Mouse (Mus musculus) hindlimb bud, embryonic 11.5 days (tissue): ENCODE data around the gene Map3k9.

Source experiments
- DNase-seq: peaks from one replicate; pipeline ENCODE4 v3.0.0-alpha.2; 2012; ENCODE audit warnings: low read depth, low spot score; ENCODE audit errors: extremely low spot score

The Map3k9 gene

GRCm38 (mm10) chr12:81787262-81787661 is 6.3 kb upstream of the Map3k9 start:
- no peak for DNase-seq

GRCm38 (mm10) chr12:81783301-81783700 is 2.3 kb upstream of the Map3k9 start:
- no peak for DNase-seq

GRCm38 (mm10) chr12:81782606-81783005 is 1.6 kb upstream of the Map3k9 start:
- no peak for DNase-seq

- no peak for DNase-seq
These were observed 493 bp downstream of the Map3k9 start for GRCm38 (mm10) chr12:81780271-81781093.

DNA sequence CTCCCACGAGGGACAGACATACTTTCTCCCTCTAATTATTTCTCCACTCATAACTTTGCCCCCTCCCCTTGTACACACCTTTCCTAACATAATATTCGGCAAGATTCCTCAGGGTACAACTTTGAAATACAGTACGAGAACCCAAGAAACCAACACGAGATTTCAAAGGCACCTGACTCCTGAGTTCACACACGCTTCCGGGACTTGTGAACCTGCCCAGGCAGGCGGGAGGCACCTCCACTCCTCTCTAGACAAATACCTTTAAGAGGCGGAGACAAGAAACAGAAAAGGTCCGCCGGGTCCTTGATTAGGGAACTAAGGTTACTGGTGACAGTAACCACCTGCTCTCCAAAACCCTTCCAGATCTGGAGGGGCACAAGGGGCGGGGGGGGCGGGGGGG is 1.1 kb downstream of the Map3k9 start:
- no peak for DNase-seq

- no peak for DNase-seq
These were observed 4.8 kb downstream of the Map3k9 start for GRCm38 (mm10) chr12:81776191-81776590.

DNA sequence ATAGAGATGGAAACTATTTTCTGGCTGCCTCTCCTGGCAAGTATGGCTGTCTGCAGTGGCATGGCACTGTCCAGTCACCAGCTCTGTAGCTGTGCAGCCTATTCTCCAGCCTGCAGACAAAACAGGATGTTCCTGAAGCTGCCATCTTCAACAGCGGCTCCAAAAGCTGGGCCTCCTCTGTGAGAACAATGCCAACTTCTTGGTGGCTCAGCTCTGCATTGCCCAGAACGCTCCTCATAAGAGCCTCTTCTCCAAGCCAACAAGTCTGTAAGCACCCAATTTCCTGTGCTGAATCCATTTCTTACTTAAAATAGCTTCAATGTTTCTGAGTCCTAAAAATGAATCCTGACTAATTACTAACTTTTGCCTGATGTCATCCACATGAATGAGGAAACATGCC is 5.3 kb downstream of the Map3k9 start:
- DNase-seq: no peak

GRCm38 (mm10) chr12:81774186-81774585 is 6.8 kb downstream of the Map3k9 start:
- DNase-seq: no peak

- DNase-seq: no peak
These were observed 11.5 kb downstream of the Map3k9 start for GRCm38 (mm10) chr12:81769458-81769857.

GRCm38 (mm10) chr12:81765386-81765785 is 15.6 kb downstream of the Map3k9 start:
- no peak for DNase-seq

- DNase-seq: no peak
These were observed 16.6 kb downstream of the Map3k9 start for GRCm38 (mm10) chr12:81764370-81764769.

- DNase-seq: no peak
These were observed 26.3 kb downstream of the Map3k9 start for GRCm38 (mm10) chr12:81754651-81755050.

GRCm38 (mm10) chr12:81751116-81751515 is 29.9 kb downstream of the Map3k9 start:
- DNase-seq: no peak

GRCm38 (mm10) chr12:81748918-81749317 is 32.1 kb downstream of the Map3k9 start:
- no peak for DNase-seq

DNA sequence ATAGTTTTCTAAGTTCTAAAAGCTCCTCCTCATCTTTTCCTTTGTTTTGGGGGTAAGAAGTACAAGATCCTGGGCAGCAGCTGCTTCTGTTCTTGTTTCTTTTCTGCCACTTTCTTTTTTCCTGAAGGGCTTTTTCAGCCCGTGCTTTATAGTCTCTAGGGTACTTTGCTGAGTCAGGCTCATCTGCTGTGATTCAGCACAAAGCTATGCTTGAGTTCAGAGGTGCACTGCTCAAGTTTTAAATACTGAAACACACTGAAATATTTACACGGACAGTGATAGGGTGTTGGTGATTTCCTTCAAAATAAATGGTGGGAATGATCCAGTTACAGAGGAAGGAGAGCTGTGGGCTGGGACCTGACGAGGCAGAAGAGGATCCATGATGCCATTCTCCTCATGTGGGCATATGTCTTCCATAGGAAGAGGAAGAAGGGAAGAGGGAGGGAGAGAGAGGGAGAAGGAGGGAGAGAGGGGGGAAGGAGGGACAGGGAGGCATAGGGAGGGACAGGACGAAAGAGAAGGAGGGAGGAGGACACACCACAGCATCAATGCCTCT is 32.9 kb downstream of the Map3k9 start:
- DNase-seq: no peak

DNA sequence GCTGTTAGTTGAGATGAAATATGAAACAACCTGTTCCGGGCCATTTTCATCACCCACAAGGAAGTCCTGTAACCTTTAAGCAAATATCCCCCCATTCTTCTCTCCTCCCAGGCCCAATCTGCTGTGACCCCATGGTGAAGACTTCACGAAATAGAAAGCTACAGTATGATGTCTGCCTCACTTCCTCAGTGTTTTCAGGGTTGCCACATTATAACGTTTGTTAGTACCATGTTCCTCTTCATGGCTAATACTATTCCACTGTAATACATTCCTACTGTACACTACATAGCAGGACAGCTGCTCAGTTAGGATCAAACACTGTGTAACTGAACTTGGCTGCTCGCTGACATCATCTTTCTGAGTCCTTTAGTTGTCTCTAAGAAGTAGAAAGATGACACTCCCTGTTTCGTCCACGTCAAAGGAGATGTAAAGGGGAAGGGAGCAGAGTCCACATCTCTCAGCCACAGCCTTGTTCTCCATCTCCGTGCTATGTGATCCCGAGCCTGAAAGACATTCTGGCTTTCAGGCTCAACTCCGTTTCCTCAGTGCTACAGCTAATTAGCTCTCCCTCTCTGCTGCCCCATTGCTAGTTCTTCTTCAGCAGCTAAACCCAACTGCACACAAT is 34.5 kb downstream of the Map3k9 start:
- DNase-seq: no peak

DNA sequence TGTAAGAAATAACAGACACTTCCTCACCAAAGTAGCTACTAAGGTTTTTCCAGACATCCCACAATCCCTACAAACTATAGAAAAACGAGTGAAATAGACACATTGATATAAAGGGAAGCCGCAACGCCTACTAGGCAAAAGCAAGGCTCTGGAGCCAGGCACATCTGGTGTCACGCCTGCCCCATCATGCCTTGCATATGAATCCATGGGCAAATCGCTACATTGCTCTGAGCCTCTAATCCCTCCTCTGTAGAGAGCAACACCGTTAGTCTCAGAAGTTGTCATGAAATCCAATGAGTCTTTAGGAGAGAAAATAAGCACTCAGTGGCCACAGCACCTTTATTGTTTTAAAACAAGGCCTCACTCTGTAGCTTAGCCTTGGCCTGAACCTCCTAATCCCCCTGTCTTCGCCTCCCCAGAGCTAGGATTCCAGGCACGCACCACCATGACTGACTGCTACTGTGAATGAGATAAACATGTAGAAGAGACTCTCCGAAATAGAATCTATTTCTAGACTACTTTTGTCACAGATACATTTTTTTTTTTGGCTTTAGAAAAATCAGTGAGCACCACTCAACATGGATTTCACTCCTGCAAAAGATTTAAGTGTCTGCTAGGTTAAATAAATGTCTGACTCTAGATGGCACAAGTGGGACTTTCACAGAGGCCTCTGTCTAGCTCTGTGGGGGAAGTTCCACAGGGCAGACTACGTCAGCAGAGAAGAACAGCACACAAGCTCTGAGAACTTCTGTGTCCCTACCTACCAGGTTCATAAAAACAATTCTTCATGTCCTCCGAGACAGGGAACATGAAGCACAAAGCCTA is 45.5 kb downstream of the Map3k9 start:
- no peak for DNase-seq

DNA sequence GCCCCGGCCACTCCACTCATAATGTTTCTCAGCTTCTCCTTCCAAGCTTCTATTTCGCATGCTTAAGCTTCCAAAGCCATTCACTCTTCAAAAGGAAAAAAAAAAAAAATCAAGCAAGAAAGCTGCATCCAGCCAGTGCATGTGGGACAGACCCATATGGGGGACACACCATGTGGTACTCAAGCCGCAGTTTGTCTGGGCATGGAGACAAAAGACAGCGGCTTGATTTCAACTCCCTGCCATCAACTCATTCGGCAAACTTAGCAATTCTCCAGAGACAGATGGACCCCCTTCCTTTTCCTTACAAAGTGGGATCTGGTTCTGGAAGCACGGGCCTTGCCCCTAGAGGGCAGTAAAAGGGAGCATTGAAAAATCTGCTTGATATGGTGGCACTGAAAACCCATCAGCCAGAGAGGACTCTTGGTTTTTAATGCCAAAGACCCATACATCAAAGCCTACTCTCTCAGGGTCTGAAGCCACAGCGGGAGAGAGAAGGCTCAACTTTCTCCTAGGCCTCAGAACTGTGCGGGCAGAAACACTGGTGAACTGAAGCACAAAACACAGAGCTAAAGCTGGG is 54.6 kb downstream of the Map3k9 start:
- no peak for DNase-seq

DNA sequence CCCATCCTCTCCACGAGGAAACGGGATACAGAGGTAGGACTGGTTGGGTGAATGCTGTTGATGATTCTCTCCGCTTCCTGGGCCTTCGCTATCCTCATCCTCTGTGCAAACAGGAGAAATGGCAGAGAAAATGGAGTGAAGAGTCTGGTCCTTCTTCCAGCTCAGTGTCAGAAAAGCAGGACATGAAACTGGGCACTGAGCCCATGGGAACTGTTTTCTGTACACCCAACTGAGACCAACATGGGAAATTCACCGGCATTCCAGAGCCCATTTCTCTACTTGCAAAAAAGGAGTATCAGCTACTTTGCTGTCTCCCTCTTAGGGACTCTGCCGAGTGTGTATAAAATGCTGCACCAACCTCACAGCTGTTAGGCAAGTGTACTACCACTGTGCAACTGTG is 56.2 kb downstream of the Map3k9 start:
- DNase-seq: no peak

DNA sequence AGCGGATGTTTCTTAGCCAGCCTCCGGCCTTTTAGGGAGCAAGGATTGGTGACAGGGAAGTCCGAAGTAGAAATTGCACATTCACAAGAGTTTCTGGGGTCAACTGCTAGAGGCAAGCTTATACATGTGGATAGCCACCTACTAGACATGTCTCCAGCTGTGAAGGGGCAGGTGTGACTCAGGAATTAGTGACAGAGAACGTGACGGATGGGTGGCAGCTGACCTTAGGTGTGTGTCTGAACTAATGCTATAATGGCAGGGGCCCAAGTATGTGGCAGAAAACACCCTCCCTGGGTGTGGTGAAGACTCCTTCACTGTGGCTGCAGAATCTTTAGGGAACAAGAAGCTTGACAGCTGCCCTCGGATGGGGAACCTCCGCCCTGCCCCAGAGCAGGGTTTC is 57.6 kb downstream of the Map3k9 start:
- no peak for DNase-seq

DNA sequence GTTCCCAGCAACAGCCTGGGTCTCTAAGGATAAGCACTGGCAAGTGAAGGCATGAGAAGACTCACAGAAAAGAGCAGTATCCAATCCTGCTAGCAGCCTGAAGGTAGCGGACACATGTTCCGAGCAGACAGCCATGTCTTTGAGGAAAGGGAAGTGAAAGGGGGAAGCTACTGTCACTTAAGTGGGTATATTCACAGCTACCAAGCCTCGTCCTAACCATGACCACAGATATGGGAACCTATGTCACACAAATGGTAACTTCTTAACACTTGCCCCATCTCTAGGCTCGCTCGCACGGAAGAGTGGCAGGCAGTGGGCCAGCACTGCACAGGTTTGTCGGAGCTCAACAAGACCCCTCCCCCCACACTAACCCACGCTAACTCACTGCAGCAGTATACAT is 61.3 kb downstream of the Map3k9 start:
- DNase-seq: no peak
